Mouse (Mus musculus) stomach, embryonic 14.5 days (tissue): ENCODE results near the gene Cdca7l. TPM values are rescaled to one million over a fixed set of nuclear protein-coding genes. Genes with fewer than 3 reads are reported as not detected.
A peak's percentile ranks its signal among the peaks of the same experiment; 100 is the strongest.

Source experiments
- ATAC-seq: fragments of 200-750 bp; cut with Nextera tagmentation; 2 replicates; pipeline ENCODE4 v1.8.0; 2017; ENCODE audit warnings: low read depth, moderate TSS enrichment; ENCODE audit not compliant: insufficient number of reproducible peaks, insufficient read depth, low FRiP score
- H3K27ac ChIP-seq: fragments of 300-500 bp; sonication (generic); 2 replicates; pipeline ENCODE4 v1.5.1; 2014; ENCODE audit warnings: mild to moderate bottlenecking, low read length, moderate library complexity, mixed read lengths
- H3K27me3 ChIP-seq: fragments of 300-500 bp; sonication (generic); 2 replicates; pipeline ENCODE4 v1.6.1; 2014; ENCODE audit warnings: low read length, control low read depth, mixed read lengths; ENCODE audit not compliant: control insufficient read depth, insufficient read depth
- H3K36me3 ChIP-seq: fragments of 300-500 bp; sonication (generic); 2 replicates; pipeline ENCODE4 v1.6.1; 2014; ENCODE audit warnings: mild to moderate bottlenecking, control low read depth, low read length, moderate library complexity, mixed read lengths; ENCODE audit not compliant: control insufficient read depth, insufficient read depth
- H3K4me1 ChIP-seq: fragments of 300-500 bp; sonication (generic); 2 replicates; pipeline ENCODE4 v1.6.1; 2014; ENCODE audit warnings: low read length, control low read depth, mixed read lengths; ENCODE audit not compliant: control insufficient read depth, insufficient read depth
- H3K4me2 ChIP-seq: fragments of 300-500 bp; sonication (generic); replicated peaks from 2 replicates; pipeline ENCODE4 v1.6.1; 2014; ENCODE audit warnings: low read depth, low read length, control low read depth
- H3K4me3 ChIP-seq: fragments of 300-500 bp; sonication (generic); 2 replicates; pipeline ENCODE4 v1.5.1; 2014; ENCODE audit warnings: low read depth, low read length, control low read depth
- H3K9ac ChIP-seq: fragments of 300-500 bp; sonication (generic); replicated peaks from 2 replicates; pipeline ENCODE4 v1.6.1; 2014; ENCODE audit warnings: low read depth, mild to moderate bottlenecking, control low read depth, low read length, moderate library complexity, mixed read lengths
- H3K9me3 ChIP-seq: fragments of 300-500 bp; sonication (generic); 2 replicates; pipeline ENCODE4 v1.6.1; 2016; ENCODE audit warnings: low read depth, low read length, control low read depth; ENCODE audit not compliant: control insufficient read depth
- WGBS: fragments of 180-500 bp; shearing (Covaris S2); extraction: QIAGEN DNeasy Blood & Tissue Kit; methylation state at CpG from one replicate; pipeline ENCODE4 v1.1.7; 2014; 5-methylcytosine and 5-hydroxymethylcytosine counted together
- polyA plus RNA-seq: library from polyadenylated mRNA; unstranded; fragments of >200 nt; fragmentation: Nextera tagmentation; extraction: Ambion mirVana; gene quantifications from 2 replicates; pipeline ENCODE4 v1.2.1, GENCODE M21; 2014

Gene Cdca7l
- polyA plus RNA-seq, 1 experiment from 2014 or later: 49.0 TPM

GRCm38 (mm10) chr12:117820859-117821221 is 16.8 kb downstream of the Cdca7l start:
- Histone ChIP-seq H3K9me3 (no peaks in the 10 kb centered on the region), H3K27me3 (no peaks in the 10 kb centered on the region), H3K4me3 (no peak overlapping the region), H3K36me3 (no peaks in the 10 kb centered on the region), H3K4me2 (no peak overlapping the region), H3K27ac (no peak overlapping the region), H3K9ac (no peak overlapping the region), H3K4me1 (no peaks in the 10 kb centered on the region)
- ATAC-seq: no peak

- no peak for ATAC-seq
- 58% methylated on average over 1 of the region's 1 CpGs for WGBS
- no peak overlapping the region for H3K27ac ChIP-seq
- no peaks in the 10 kb centered on the region for H3K27me3 ChIP-seq
- H3K36me3 ChIP-seq: no peaks in the 10 kb centered on the region
- H3K9me3 ChIP-seq: no peaks in the 10 kb centered on the region
- H3K4me1 ChIP-seq: no peaks in the 10 kb centered on the region
- H3K9ac ChIP-seq: no peak overlapping the region
- no peak overlapping the region for H3K4me3 ChIP-seq
- no peak overlapping the region for H3K4me2 ChIP-seq
Observed at GRCm38 (mm10) chr12:117821394-117821793, 17.3 kb downstream of the Cdca7l start.

- H3K27ac ChIP-seq: no peak overlapping the region
- no peaks in the 10 kb centered on the region for H3K27me3 ChIP-seq
- H3K36me3 ChIP-seq: no peaks in the 10 kb centered on the region
- H3K4me3 ChIP-seq: no peak overlapping the region
- peak; percentile 56; the same call in 1 of the 2 replicates for ATAC-seq
- no peak overlapping the region for H3K9ac ChIP-seq
- no peak overlapping the region for H3K4me2 ChIP-seq
- 37% methylated on average over 3 of the region's 3 CpGs for WGBS
- H3K4me1 ChIP-seq: no peaks in the 10 kb centered on the region
- H3K9me3 ChIP-seq: no peaks in the 10 kb centered on the region
Observed at GRCm38 (mm10) chr12:117828350-117828749, 24.3 kb downstream of the Cdca7l start.

GRCm38 (mm10) chr12:117831351-117831961 is 27.4 kb downstream of the Cdca7l start:
- Histone ChIP-seq H3K27ac (no peak overlapping the region), H3K27me3 (no peaks in the 10 kb centered on the region), H3K4me3 (no peak overlapping the region), H3K4me2 (no peak overlapping the region), H3K9ac (no peak overlapping the region), H3K4me1 (no peaks in the 10 kb centered on the region), H3K36me3 (no peaks in the 10 kb centered on the region), H3K9me3 (no peaks in the 10 kb centered on the region)
- WGBS: 45% methylated on average over 8 of the region's 8 CpGs
- ATAC-seq: no peak

GRCm38 (mm10) chr12:117832190-117832589 is 28.1 kb downstream of the Cdca7l start:
- Histone ChIP-seq H3K4me3 (no peak overlapping the region), H3K4me1 (no peaks in the 10 kb centered on the region), H3K9ac (no peak overlapping the region), H3K9me3 (no peaks in the 10 kb centered on the region), H3K27me3 (no peaks in the 10 kb centered on the region), H3K4me2 (no peak overlapping the region), H3K27ac (no peak overlapping the region), H3K36me3 (no peaks in the 10 kb centered on the region)
- no peak for ATAC-seq
- 33% methylated on average over 5 of the region's 5 CpGs for WGBS

GRCm38 (mm10) chr12:117834652-117835051 is 30.6 kb downstream of the Cdca7l start:
- H3K27ac ChIP-seq: no peak overlapping the region
- no peak for ATAC-seq
- H3K27me3 ChIP-seq: no peaks in the 10 kb centered on the region
- no peak overlapping the region for H3K9ac ChIP-seq
- no peaks in the 10 kb centered on the region for H3K36me3 ChIP-seq
- H3K4me2 ChIP-seq: no peak overlapping the region
- no peak overlapping the region for H3K4me3 ChIP-seq
- H3K4me1 ChIP-seq: no peaks in the 10 kb centered on the region
- 84% methylated on average over 2 of the region's 2 CpGs for WGBS
- no peaks in the 10 kb centered on the region for H3K9me3 ChIP-seq

GRCm38 (mm10) chr12:117835371-117835770 is 31.3 kb downstream of the Cdca7l start:
- H3K9ac ChIP-seq: no peak overlapping the region
- H3K4me2 ChIP-seq: no peak overlapping the region
- H3K4me1 ChIP-seq: no peaks in the 10 kb centered on the region
- H3K27me3 ChIP-seq: no peaks in the 10 kb centered on the region
- H3K9me3 ChIP-seq: no peaks in the 10 kb centered on the region
- ATAC-seq: no peak
- WGBS: 13% methylated on average over 10 of the region's 10 CpGs
- H3K36me3 ChIP-seq: no peaks in the 10 kb centered on the region
- no peak overlapping the region for H3K27ac ChIP-seq
- H3K4me3 ChIP-seq: no peak overlapping the region

GRCm38 (mm10) chr12:117837376-117837775 is 33.3 kb downstream of the Cdca7l start:
- WGBS: 86% methylated on average over 4 of the region's 4 CpGs
- ATAC-seq: no peak
- no peak overlapping the region for H3K27ac ChIP-seq
- no peak overlapping the region for H3K9ac ChIP-seq
- no peaks in the 10 kb centered on the region for H3K36me3 ChIP-seq
- H3K27me3 ChIP-seq: no peaks in the 10 kb centered on the region
- H3K4me1 ChIP-seq: no peaks in the 10 kb centered on the region
- no peak overlapping the region for H3K4me2 ChIP-seq
- H3K4me3 ChIP-seq: no peak overlapping the region
- no peaks in the 10 kb centered on the region for H3K9me3 ChIP-seq

GRCm38 (mm10) chr12:117840705-117841104 is 36.6 kb downstream of the Cdca7l start:
- Histone ChIP-seq H3K4me3 (no peak overlapping the region), H3K27ac (no peak overlapping the region), H3K9ac (no peak overlapping the region), H3K9me3 (no peaks in the 10 kb centered on the region), H3K36me3 (no peaks in the 10 kb centered on the region), H3K4me1 (0 out of 2 replicates have a peak, but pooled peaks cover 3% of the 10 kb centered on the region), H3K27me3 (no peaks in the 10 kb centered on the region), H3K4me2 (no peak overlapping the region)
- no peak for ATAC-seq
- WGBS: 85% methylated on average over 1 of the region's 1 CpGs
